Mouse (Mus musculus) brown adipose tissue, adult 24 weeks (tissue): Measurements from ENCODE around the gene Abcf1. TPM values are rescaled to one million over a fixed set of nuclear protein-coding genes. Genes with fewer than 3 reads are reported as not detected.
A peak's percentile ranks its signal among the peaks of the same experiment; 100 is the strongest.

Experiments used
- H3K27ac ChIP-seq: fragments of 200-500 bp; replicated peaks from 2 replicates; pipeline ENCODE4 v1.5.1; 2012; ENCODE audit warnings: low read depth, mild to moderate bottlenecking, low read length
- H3K4me1 ChIP-seq: fragments of 200-500 bp; 2 replicates; pipeline ENCODE4 v1.6.1; 2012; ENCODE audit warnings: low read length, mixed read lengths; ENCODE audit not compliant: control insufficient read depth, insufficient read depth, insufficient read length
- H3K4me3 ChIP-seq: fragments of 200-500 bp; 2 replicates; pipeline ENCODE4 v1.5.1; 2012; ENCODE audit warnings: low read depth, mild to moderate bottlenecking, low read length, moderate library complexity; ENCODE audit not compliant: insufficient read depth
- polyA plus RNA-seq: library from polyadenylated mRNA; stranded (reverse); fragments of >200 nt; gene quantifications from 2 replicates; pipeline ENCODE4 v1.2.4, GENCODE M21; 2012; ENCODE audit not compliant: missing spikeins, insufficient read depth, insufficient read length

Gene Abcf1
- polyA plus RNA-seq, 1 experiment, result 77.7 TPM

DNA sequence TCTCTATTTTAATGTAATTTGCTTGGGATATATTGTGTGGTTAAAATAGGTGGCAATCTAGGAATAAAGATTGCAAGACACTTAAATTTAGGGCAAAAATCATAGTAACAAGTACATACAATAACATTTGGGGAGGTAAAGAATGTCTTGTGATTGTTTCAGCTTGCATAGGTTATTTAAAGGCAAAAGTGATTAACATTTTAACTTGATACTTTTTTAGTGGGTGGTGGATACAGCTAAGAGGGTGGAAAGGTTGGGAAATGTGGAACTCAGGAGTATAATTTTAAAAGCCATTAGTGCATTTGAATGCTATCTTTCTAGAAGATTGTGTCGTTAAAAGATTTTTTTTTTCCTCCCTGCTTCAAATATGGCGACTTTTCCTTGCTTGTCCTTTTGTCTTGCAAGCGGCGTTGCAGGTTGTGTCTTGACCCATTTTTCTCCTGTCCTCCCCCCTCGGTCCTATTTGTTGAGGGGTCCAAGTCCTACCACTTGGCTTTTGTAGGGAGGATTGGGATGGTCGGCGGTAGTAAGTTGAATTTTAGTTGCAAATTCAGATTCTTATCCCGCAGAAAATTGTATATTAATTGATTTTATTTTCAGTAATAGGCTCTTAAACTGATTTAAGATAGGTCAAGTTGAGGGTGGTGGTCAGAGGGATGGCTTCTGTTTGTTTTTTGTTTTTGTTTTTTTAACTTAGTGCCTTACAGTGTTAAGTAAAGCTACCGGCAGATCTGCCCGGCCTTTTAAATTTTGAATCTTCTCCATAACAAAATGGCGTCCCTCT lies 51.1 kb downstream of the Abcf1 start:
- no peaks in the 10 kb centered on the region; the same call in 1 of the 2 replicates for H3K4me1 ChIP-seq
- H3K27ac ChIP-seq, result peak overlapping the region; percentile 98
- H3K4me3 ChIP-seq, result peak overlapping the region; percentile 89

DNA sequence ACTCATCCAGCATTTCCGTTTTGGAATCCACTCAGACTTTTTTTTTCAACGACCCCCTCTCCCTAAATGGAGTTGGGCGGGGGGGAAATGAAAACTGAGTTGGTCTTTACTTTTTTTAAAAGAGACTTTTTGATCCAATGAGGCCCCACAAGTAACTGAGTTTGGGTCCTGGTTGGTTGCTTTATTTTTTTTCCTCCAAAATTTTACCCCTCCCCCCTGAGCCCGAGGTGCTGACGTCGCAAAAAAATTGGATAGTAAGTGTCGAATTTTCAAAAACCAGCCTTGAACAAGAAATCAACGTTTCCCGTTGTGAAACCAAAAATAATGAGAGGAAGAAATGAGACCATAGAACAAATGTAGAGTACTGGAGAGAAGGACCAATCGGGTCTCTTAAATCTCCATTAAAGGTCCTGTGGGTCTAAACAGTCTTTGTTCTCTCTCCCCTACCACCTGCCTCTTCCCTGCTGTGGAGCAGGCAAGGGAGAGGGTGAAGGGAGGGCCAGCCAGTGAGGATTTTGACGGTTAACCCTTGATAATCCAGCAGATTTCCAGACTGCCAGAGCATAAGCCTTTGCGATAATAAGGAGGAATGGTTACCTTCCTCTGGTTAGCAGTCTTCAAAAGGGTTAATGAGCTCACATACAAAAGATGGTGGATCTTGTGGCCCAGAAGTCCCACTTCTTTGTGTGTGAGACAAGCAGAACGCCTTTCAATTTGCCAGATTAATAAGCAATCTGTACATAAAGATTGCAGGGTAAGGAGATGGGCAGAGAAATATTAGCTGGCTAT lies 51.9 kb downstream of the Abcf1 start:
- Histone ChIP-seq H3K4me3 (peak overlapping the region; percentile 81), H3K27ac (peak overlapping the region; percentile 98), H3K4me1 (no peaks in the 10 kb centered on the region; the same call in 1 of the 2 replicates)

DNA sequence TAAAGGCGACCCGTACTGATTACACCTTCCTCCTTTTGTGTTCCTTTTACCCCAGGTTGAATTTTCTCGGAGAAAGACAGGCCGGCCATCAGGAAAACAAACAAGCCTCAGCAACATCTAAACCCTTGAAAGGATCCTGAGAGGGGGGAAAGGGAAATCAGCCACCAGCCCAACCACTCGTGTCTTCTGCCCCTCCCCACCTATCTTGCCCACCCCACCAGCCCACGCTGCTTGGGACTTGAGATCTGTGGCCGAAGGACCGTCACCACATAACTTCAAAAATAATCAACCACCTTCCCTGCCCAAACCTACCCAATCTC lies 52.5 kb downstream of the Abcf1 start:
- Histone ChIP-seq H3K4me1 (no peaks in the 10 kb centered on the region; the same call in 1 of the 2 replicates), H3K4me3 (peak overlapping the region; percentile 81), H3K27ac (peak overlapping the region; percentile 98)

DNA sequence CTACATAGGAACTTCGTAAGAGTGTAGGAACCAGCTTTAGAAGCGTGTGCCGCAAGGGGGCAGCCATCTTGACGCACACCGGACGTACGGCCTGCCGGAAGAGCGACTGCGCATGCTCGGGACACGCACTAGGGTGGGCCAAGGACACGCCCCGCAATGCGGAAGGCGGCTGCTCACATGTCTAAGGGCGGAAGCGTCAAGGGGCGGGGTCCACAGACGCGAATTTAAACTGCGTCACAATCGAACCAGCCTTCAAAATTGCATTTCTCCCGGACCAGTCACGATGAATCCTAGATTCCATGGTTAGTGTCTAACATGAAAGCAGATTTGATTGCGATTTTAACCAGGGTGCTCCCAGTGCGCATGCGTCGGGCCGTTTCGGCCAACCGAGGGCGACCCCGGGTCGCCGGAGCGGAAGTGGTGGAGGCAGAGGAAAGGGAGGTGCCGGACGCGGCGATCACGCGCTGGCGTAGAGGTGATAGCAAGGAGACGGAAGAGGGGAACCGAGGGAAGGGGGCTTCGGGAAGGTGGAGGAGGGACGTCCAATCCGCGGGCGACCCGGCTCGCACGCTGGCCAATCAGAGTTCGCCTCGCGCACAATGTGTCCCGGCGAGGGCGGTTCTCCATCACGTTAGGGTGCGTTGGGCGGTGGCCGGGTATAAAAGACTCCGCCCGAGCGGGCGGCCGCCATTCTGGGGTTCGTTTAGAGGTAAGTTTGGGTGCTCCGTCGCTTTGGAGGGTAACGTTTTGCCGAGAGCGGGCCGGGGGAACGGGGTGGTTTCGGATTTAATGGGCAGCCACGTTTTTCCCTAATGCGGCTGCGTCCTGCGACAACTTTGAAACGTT lies 53.0 kb downstream of the Abcf1 start, which contains the start of the genes Mrps18b and Ppp1r10:
Gene Mrps18b (minus strand): TSS at position 93 of the 846 bp plus-strand sequence.
Gene Ppp1r10 (plus strand): TSS at position 138 of the 846 bp plus-strand sequence.
- H3K4me1 ChIP-seq, result no peaks in the 10 kb centered on the region; the same call in 1 of the 2 replicates
- peak within 1 kb of the TSS; percentile 81 for H3K4me3 ChIP-seq
- H3K27ac ChIP-seq, result peak within 1 kb of the TSS; percentile 98

DNA sequence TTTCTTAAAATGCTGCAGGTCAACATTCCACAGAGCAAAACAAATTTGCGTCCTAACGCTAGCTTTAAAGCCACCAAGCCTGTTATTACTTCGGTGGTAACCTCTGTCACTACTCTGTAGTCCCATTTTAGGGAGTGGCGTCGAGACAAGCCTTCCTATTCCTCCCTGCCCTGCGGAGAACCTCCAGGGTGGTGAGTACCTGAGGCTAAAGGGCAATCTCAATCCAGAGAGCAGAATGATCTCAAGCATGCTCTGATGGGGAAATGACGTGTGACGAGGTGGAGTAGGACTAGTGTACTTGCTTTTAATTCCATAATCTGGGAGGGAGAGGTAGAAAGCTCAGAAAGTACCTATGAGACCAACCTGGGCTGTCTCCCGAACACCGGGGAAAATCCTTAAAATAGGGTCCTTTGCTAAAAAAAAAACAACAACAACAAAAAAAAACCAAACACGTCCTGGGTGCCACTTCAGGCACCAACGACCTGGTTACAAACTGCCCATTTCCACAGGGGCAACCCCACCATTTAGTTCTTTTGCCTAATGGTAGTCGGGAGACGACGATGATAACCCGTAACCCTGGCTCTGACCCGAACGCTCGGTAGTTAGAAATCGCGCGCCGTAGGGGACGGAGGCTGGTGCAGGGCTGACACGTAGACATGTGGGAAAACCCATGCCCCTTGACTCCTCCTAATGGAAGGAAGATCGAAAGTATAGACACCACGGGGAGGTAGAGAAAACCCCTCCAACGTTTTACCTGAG lies 53.8 kb downstream of the Abcf1 start:
- Histone ChIP-seq H3K4me3 (peak overlapping the region; percentile 78), H3K27ac (peak overlapping the region; percentile 88), H3K4me1 (no peaks in the 10 kb centered on the region; the same call in 1 of the 2 replicates)

DNA sequence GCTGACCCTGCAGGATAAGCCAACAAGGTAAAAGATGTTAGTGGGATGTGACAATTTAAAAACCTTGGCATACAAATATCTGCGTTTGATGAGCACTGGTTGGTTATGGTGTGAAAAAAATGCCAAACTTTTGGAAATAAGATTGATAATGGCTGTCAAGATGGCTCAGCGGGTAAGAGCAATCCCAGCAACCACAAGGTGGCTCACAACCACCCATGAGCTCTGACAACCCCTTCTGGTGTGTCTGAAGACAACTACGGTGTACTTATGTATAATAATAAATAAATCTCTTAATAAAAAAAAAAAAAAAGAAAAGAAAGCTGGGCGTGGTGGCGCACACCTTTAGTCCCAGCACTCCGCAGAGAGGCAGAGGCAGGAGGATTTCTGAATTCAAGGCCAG lies 54.6 kb downstream of the Abcf1 start:
- Histone ChIP-seq H3K4me3 (no peak overlapping the region), H3K4me1 (no peaks in the 10 kb centered on the region; the same call in 1 of the 2 replicates), H3K27ac (no peak overlapping the region)

DNA sequence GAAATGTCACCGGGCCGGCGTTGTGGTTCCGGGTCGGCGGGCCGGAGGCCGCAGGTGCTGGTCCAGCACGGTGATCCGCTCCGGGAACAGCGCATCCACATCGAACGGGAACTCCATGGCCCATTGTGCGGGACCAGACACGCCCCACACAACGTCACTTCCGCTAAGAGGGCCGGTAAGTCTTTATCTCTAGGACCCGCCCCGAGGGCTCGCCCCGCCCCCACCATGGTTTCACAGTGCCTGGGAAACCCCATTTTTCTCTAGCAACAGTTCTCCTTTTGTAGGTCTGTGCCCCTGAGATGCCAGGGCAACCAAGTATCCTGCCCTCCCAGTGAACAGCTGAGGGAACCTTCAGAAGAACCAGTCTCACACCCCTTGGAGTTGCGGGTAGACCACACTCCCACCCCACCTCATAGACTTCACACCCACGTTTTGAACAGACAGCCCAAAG lies 59.6 kb downstream of the Abcf1 start, which contains the start of gene Atat1:
Gene Atat1 (minus strand): TSS at position 157 of the 451 bp plus-strand sequence.
- H3K27ac ChIP-seq, result peak within 1 kb of the TSS; percentile 70
- H3K4me1 ChIP-seq, result peaks cover 3% of the 10 kb centered on the region; the same call in 1 of the 2 replicates
- peak within 1 kb of the TSS; percentile 79 for H3K4me3 ChIP-seq

DNA sequence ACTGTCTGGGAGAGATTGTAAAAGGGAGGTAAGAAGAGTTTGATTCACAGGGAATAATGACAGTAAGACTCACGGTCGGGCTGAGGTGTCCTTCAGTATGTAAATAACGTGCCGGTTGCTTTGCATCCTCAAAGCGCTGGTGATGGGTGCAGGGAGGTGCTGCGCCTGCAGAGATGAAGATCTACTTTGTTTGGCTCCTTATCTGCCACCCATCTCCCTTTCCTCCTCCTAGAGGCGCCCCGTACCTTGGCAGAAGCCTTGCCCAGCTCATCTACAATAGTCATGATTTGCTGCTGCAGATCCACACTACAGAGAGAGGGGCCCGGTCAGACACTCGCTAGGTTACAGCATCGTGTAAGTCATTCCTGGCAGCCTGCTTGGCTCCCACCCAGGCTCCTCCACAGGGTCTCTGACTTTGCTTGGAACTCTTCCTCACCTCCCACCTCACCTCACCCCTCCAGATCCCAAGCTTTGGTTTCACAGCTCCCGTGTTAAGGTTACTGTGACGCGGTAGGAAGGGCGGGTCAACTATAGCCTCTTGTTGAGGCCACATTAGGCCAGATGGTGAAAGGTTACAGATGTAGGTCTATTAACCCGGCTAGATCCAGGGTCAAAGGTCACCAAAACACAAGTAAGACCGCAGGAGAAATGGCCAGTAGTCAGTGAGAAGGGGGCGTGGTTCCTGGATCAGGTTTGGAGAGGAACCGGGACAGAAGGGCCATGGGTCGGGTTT lies 60.2 kb downstream of the Abcf1 start:
- H3K4me1 ChIP-seq, result peaks cover 3% of the 10 kb centered on the region; the same call in 1 of the 2 replicates
- peak overlapping the region; percentile 58 for H3K27ac ChIP-seq
- peak overlapping the region; percentile 79 for H3K4me3 ChIP-seq

DNA sequence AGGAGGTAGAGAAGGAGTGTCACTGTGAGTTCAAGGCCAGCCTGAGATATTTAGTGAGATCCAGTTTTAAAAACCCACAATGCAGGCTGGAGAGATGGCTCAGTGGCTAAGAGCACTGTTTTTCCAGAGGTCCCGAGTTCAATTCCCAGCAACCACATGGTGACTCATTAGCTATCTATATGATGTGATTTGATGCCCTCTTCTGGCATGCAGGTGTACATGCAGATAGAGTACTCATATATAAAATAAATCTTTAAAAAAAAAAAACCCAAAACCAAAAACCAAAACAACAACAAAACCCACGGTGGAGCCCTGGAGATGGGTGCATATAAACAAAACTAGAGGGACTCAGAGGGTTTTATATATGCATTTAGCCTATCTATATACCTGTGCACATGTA lies 62.0 kb downstream of the Abcf1 start:
- Histone ChIP-seq H3K4me3 (no peak overlapping the region), H3K27ac (no peak overlapping the region), H3K4me1 (peaks cover 3% of the 10 kb centered on the region; the same call in 1 of the 2 replicates)

Other genes with a start within 250 kb of the Abcf1 start
- gene Ier3, start 148.1 kb downstream of the Abcf1 start, polyA plus RNA-seq, result 19.2 and 52.4 TPM in 2 replicates
- gene Flot1, start 146.5 kb downstream of the Abcf1 start, polyA plus RNA-seq, result 38.1 and 61.2 TPM in 2 replicates
- gene Tubb5, start 131.5 kb downstream of the Abcf1 start, polyA plus RNA-seq, result 32.5 and 58.6 TPM in 2 replicates
- gene Mdc1, start 128.2 kb downstream of the Abcf1 start, polyA plus RNA-seq, result 3.0 and 3.3 TPM in 2 replicates
- gene Nrm, start 108.4 kb downstream of the Abcf1 start, polyA plus RNA-seq, result 1.4 and 2.8 TPM in 2 replicates
- gene Ppp1r18, start 104.2 kb downstream of the Abcf1 start, polyA plus RNA-seq, result 7.4 and 8.8 TPM in 2 replicates
- 17.0 and 26.4 TPM in 2 replicates for gene Dhx16, start 89.9 kb downstream of the Abcf1 start, polyA plus RNA-seq
- gene 2310061I04Rik, start 72.3 kb downstream of the Abcf1 start, polyA plus RNA-seq, result 125 and 142 TPM in 2 replicates
- 19.1 and 42.2 TPM in 2 replicates for gene Atat1, start 59.7 kb downstream of the Abcf1 start, polyA plus RNA-seq
- gene Mrps18b, start 53.4 kb downstream of the Abcf1 start, polyA plus RNA-seq, result 111 and 132 TPM in 2 replicates
- gene Ppp1r10, start 53.3 kb downstream of the Abcf1 start, polyA plus RNA-seq, result 13.4 and 49.3 TPM in 2 replicates
- 13.5 and 14.5 TPM in 2 replicates for gene Gnl1, start 10.1 kb upstream of the Abcf1 start, polyA plus RNA-seq
- 5.3 and 6.8 TPM in 2 replicates for gene Prr3, start 10.5 kb upstream of the Abcf1 start, polyA plus RNA-seq
- gene H2-T24, start 50.8 kb upstream of the Abcf1 start, polyA plus RNA-seq, result 3.3 and 3.9 TPM in 2 replicates
- 16.3 and 22.1 TPM in 2 replicates for gene H2-T23, start 63.1 kb upstream of the Abcf1 start, polyA plus RNA-seq
- gene H2-T22, start 73.0 kb upstream of the Abcf1 start, polyA plus RNA-seq, result 57.5 and 83.0 TPM in 2 replicates
- gene Gm6034, start 73.2 kb upstream of the Abcf1 start, polyA plus RNA-seq, result not detected in 2 replicates
- not detected in 2 replicates for gene Gm11127, start 88.6 kb upstream of the Abcf1 start, polyA plus RNA-seq
- gene Gm19684, start 151.9 kb upstream of the Abcf1 start, polyA plus RNA-seq, result not detected in 2 replicates
- gene Gm7030, start 159.7 kb upstream of the Abcf1 start, polyA plus RNA-seq, result not detected in 2 replicates
- gene Gm8909, start 198.8 kb upstream of the Abcf1 start, polyA plus RNA-seq, result not detected in 2 replicates
- not detected in 2 replicates for gene H2-T3, start 220.5 kb upstream of the Abcf1 start, polyA plus RNA-seq